Mouse (Mus musculus): ENCODE data around the gene Med8. TPM values are rescaled to one million over a fixed set of nuclear protein-coding genes. Genes with fewer than 3 reads are reported as not detected.

Med8 gene
- polyA plus RNA-seq, 1 experiment from 2014 or later: 100 TPM

DNA sequence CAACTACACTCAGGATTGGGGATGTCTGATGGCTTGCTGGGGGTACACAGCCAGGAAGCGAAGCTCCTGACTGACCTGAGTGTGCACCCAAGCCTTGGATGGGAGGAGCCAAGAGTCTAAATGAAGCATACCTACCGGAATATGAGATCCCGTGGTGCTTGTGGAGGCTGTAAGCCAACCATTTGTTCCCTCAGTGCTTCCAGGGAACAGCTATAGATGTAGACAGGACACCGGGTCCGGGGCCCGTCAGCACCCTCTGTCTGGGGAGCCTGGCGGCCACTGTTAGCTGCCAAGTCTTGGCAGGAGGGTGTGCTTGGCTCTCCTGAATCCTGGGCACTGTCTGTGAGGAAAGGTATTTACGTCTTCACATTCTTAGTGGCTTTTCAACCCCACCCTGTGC lies 21.8 kb upstream of the Med8 start:
- Histone ChIP-seq H3K36me3 (peaks cover 99% of the 10 kb centered on the region), H3K4me2 (no peak overlapping the region), H3K27me3 (no peaks in the 10 kb centered on the region), H3K4me1 (no peaks in the 10 kb centered on the region), H3K27ac (no peak overlapping the region), H3K9me3 (replicated peaks) (no peaks in the 10 kb centered on the region), H3K4me3 (replicated peaks) (no peak overlapping the region), H3K9ac (no peak overlapping the region)
- WGBS: 93% methylated on average over 8 of the region's 8 CpGs
- no peak for ATAC-seq (replicated peaks; ENCODE audit: low FRiP score)

DNA sequence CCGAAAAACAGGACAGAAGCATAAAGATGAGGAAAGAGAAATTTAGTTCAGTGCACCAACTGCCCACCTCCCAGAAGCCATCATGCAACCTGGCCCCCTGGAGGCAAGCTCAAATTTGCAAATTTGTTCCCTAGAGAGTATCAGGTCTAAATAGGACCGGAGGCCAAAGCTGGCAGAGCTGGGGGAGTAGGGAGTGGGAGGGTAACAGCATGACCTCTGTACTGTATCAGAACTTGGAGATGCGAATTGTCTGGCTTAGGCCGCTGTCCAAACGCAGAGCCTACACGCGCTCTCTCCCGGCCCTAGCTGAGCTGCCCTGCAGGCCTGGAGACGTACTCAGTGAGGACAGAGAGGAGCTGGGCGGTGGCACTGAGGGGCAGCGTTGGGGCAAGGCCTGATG lies 19.0 kb upstream of the Med8 start:
- Histone ChIP-seq H3K4me1 (no peaks in the 10 kb centered on the region), H3K4me3 (replicated peaks) (no peak overlapping the region), H3K36me3 (peaks cover 100% of the 10 kb centered on the region), H3K27ac (no peak overlapping the region), H3K9me3 (replicated peaks) (no peaks in the 10 kb centered on the region), H3K9ac (no peak overlapping the region), H3K4me2 (no peak overlapping the region), H3K27me3 (no peaks in the 10 kb centered on the region)
- no peak for ATAC-seq (replicated peaks; ENCODE audit: low FRiP score)
- 88% methylated on average over 11 of the region's 11 CpGs for WGBS

DNA sequence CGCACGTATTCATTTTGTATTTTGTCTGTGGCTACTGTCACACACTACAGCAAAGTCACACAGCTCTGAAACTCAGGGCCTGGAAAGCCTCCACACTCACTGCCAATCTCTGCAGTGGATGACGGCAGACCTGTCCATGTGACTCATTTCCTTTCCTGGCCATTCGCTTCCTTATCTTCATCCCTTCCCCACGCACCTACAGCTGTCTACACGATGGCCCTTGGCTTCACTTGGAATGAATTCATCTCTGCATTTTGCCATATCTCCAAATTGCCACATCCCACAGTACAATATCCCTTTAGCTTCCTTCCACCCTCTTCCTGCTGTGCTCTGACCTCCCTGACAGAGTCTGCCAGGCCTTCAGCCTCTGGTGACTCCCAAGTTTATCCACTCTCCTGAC lies 14.6 kb upstream of the Med8 start:
- no peak overlapping the region for H3K4me3 ChIP-seq (replicated peaks)
- H3K27me3 ChIP-seq: no peaks in the 10 kb centered on the region
- ATAC-seq (replicated peaks; ENCODE audit: low FRiP score): no peak
- peaks cover 97% of the 10 kb centered on the region for H3K36me3 ChIP-seq
- no peaks in the 10 kb centered on the region for H3K9me3 ChIP-seq (replicated peaks)
- 90% methylated on average over 6 of the region's 6 CpGs for WGBS
- no peaks in the 10 kb centered on the region for H3K4me1 ChIP-seq
- no peak overlapping the region for H3K4me2 ChIP-seq
- no peak overlapping the region for H3K9ac ChIP-seq
- H3K27ac ChIP-seq: no peak overlapping the region

DNA sequence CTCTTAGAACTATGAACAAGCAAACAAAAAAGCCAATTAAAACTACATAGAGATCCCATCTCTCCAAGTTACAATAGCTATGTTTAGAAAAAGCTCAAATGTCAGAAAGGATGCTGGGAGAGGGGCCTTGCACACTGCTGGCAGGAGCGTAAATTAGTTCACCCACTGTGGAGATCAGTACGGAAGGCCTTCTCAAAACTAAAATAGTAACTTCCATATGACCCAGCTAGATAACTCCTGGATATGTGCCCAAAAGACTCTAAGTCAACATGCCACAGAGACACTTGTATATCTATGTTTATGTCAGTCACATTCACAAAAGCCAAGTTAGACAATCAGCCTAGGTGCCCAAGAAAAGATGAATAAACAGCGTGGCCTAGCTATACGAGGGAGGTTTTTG lies 13.8 kb upstream of the Med8 start:
- Histone ChIP-seq H3K9ac (no peak overlapping the region), H3K4me1 (no peaks in the 10 kb centered on the region), H3K27ac (no peak overlapping the region), H3K9me3 (replicated peaks) (no peaks in the 10 kb centered on the region), H3K4me2 (no peak overlapping the region), H3K4me3 (replicated peaks) (no peak overlapping the region), H3K36me3 (peaks cover 97% of the 10 kb centered on the region), H3K27me3 (no peaks in the 10 kb centered on the region)
- ATAC-seq (replicated peaks; ENCODE audit: low FRiP score): no peak
- WGBS: 74% methylated on average over 4 of the region's 4 CpGs

- Histone ChIP-seq H3K4me3 (replicated peaks) (no peak overlapping the region), H3K9ac (no peak overlapping the region), H3K27me3 (no peaks in the 10 kb centered on the region), H3K27ac (no peak overlapping the region), H3K36me3 (peaks cover 97% of the 10 kb centered on the region), H3K9me3 (replicated peaks) (no peaks in the 10 kb centered on the region), H3K4me1 (no peaks in the 10 kb centered on the region), H3K4me2 (no peak overlapping the region)
- ATAC-seq (replicated peaks; ENCODE audit: low FRiP score): no peak
- 64% methylated on average over 3 of the region's 3 CpGs for WGBS
Measured at GRCm38 (mm10) chr4:118396433-118396832, 12.7 kb upstream of the Med8 start.

DNA sequence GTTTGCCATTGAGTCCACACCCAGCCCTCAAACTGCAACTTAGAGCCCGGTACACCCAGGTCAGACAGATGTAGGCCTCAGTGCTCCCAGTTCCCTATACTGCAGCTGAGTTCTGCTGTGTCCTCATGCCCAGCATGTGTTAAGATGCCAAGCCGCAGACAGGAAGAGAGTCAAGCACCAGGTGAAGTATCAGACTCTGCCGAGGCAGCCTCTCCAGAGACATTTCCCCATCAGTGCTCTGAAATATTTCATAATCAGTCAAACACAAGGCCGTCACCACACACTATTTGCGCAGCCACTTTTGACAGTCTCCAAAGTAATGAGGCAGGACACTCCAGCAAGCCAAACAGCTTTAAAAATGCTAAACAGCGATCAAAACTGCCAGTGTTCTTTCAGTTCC lies 10.7 kb upstream of the Med8 start:
- no peaks in the 10 kb centered on the region for H3K4me1 ChIP-seq
- peaks cover 96% of the 10 kb centered on the region for H3K36me3 ChIP-seq
- no peak overlapping the region for H3K27ac ChIP-seq
- H3K4me2 ChIP-seq: no peak overlapping the region
- H3K9me3 ChIP-seq (replicated peaks): no peaks in the 10 kb centered on the region
- 93% methylated on average over 6 of the region's 6 CpGs for WGBS
- no peak overlapping the region for H3K4me3 ChIP-seq (replicated peaks)
- no peak for ATAC-seq (replicated peaks; ENCODE audit: low FRiP score)
- no peak overlapping the region for H3K9ac ChIP-seq
- H3K27me3 ChIP-seq: no peaks in the 10 kb centered on the region

GRCm38 (mm10) chr4:118401421-118401820 lies 7.7 kb upstream of the Med8 start:
- H3K36me3 ChIP-seq: peaks cover 81% of the 10 kb centered on the region

DNA sequence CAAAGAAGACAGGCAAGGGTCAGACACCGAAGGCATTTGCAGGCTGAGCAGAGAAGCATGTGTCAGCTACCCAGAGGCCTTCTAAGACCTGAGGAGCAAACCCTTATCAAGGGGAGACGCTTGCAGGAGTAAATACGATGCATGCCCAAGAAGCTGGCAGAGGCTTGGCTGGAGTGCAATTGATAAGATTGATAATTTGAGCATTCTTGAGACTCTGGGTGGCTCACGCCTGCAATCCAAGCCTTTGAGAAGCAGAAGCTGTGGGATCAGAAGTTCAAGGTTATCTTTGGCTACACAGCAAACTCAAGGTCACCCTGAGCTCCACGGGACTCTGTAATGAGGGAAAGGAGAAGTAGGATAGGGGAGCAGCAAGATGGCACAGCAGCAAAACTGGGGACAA lies 7.2 kb upstream of the Med8 start:
- no peaks in the 10 kb centered on the region for H3K4me1 ChIP-seq
- no peak for ATAC-seq (replicated peaks; ENCODE audit: low FRiP score)
- no peaks in the 10 kb centered on the region for H3K9me3 ChIP-seq (replicated peaks)
- WGBS: 81% methylated on average over 5 of the region's 5 CpGs
- H3K27ac ChIP-seq: no peak overlapping the region
- no peak overlapping the region for H3K4me3 ChIP-seq (replicated peaks)
- peaks cover 76% of the 10 kb centered on the region for H3K36me3 ChIP-seq
- H3K9ac ChIP-seq: no peak overlapping the region
- H3K4me2 ChIP-seq: no peak overlapping the region
- no peaks in the 10 kb centered on the region for H3K27me3 ChIP-seq

More at GRCm38 (mm10) chr4:118401421-118401820, 7.7 kb upstream of the Med8 start:
- H3K9me3 ChIP-seq (replicated peaks): no peaks in the 10 kb centered on the region
- no peak overlapping the region for H3K9ac ChIP-seq
- no peak overlapping the region for H3K4me2 ChIP-seq
- no peak overlapping the region for H3K27ac ChIP-seq
- H3K4me3 ChIP-seq (replicated peaks): no peak overlapping the region
- no peak for ATAC-seq (replicated peaks; ENCODE audit: low FRiP score)
- H3K27me3 ChIP-seq: no peaks in the 10 kb centered on the region
- H3K4me1 ChIP-seq: no peaks in the 10 kb centered on the region
- 86% methylated on average over 3 of the region's 3 CpGs for WGBS

- Histone ChIP-seq H3K4me1 (no peaks in the 10 kb centered on the region; the same call in 1 of the 2 replicates), H3K9me3 (replicated peaks) (no peaks in the 10 kb centered on the region), H3K27ac (no peak overlapping the region), H3K36me3 (peaks cover 68% of the 10 kb centered on the region), H3K4me2 (no peak overlapping the region), H3K4me3 (replicated peaks) (no peak overlapping the region), H3K9ac (no peak overlapping the region), H3K27me3 (no peaks in the 10 kb centered on the region)
- no peak for ATAC-seq (replicated peaks; ENCODE audit: low FRiP score)
- 94% methylated on average over 12 of the region's 12 CpGs for WGBS
Measured at GRCm38 (mm10) chr4:118402701-118403100, 6.4 kb upstream of the Med8 start.

- peaks cover 20% of the 10 kb centered on the region for H3K4me1 ChIP-seq
- peaks cover 54% of the 10 kb centered on the region for H3K36me3 ChIP-seq
- no peak overlapping the region for H3K4me2 ChIP-seq
- H3K4me3 ChIP-seq (replicated peaks): no peak overlapping the region
- WGBS: 90% methylated on average over 5 of the region's 5 CpGs
- ATAC-seq (replicated peaks; ENCODE audit: low FRiP score): no peak
- no peak overlapping the region for H3K27ac ChIP-seq
- no peaks in the 10 kb centered on the region for H3K9me3 ChIP-seq (replicated peaks)
- no peak overlapping the region for H3K9ac ChIP-seq
- no peaks in the 10 kb centered on the region for H3K27me3 ChIP-seq
Measured at GRCm38 (mm10) chr4:118410871-118411270, 1.7 kb downstream of the Med8 start.

DNA sequence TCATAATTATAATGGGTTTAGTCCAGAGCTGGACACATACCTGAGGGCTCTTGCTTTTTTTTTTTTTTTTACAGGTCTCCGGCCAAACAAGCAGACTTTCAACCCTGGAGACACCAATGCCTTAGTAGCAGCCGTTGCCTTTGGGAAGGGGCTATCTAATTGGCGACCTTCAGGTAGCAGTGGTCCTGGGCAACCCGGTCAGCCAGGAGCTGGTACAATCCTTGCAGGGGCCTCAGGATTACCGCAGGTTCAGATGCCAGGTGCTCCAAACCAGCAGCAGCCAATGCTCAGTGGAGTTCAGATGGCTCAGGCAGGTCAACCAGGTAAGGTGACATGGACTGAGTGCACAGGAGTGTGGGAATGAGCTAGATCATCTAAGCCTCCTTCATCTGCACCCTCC lies 4.4 kb downstream of the Med8 start:
- Histone ChIP-seq H3K4me3 (replicated peaks) (no peak overlapping the region), H3K36me3 (peaks cover 80% of the 10 kb centered on the region), H3K27ac (no peak overlapping the region), H3K27me3 (no peaks in the 10 kb centered on the region), H3K4me1 (peaks cover 11% of the 10 kb centered on the region), H3K9ac (no peak overlapping the region), H3K4me2 (no peak overlapping the region), H3K9me3 (replicated peaks) (no peaks in the 10 kb centered on the region)
- no peak for ATAC-seq (replicated peaks; ENCODE audit: low FRiP score)
- 92% methylated on average over 5 of the region's 5 CpGs for WGBS

DNA sequence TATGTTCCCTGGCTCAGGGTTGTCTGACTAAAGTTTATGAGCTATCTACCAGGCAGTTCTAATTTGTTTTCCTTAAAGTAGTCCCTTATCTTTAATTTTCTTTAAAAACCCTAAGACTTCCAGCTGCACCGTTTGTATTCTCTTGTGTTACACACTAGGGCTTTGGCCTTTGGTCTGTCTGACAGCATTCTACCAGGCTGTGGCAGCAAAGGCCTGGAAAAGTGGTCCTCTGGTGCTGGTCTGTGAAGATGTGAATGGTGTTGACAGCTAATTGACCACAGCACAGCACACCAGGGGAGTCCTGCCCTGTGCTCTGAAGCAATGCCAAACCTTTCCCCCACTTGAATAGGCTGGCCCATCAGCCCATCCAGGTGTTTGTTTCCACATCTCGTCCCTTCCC lies 6.6 kb downstream of the Med8 start:
- H3K36me3 ChIP-seq: peaks cover 91% of the 10 kb centered on the region
- 86% methylated on average over 2 of the region's 2 CpGs for WGBS
- H3K4me3 ChIP-seq (replicated peaks): no peak overlapping the region

GRCm38 (mm10) chr4:118416329-118416728 lies 7.2 kb downstream of the Med8 start:
- no peaks in the 10 kb centered on the region for H3K27me3 ChIP-seq
- ATAC-seq (replicated peaks; ENCODE audit: low FRiP score): no peak
- H3K27ac ChIP-seq: no peak overlapping the region
- H3K4me2 ChIP-seq: no peak overlapping the region
- WGBS: 90% methylated on average over 5 of the region's 5 CpGs
- H3K36me3 ChIP-seq: peaks cover 91% of the 10 kb centered on the region
- no peaks in the 10 kb centered on the region for H3K9me3 ChIP-seq (replicated peaks)
- H3K4me3 ChIP-seq (replicated peaks): no peak overlapping the region
- no peak overlapping the region for H3K9ac ChIP-seq
- no peaks in the 10 kb centered on the region for H3K4me1 ChIP-seq

More for the DNA sequence above, 6.6 kb downstream of the Med8 start:
- Histone ChIP-seq H3K27ac (no peak overlapping the region), H3K4me2 (no peak overlapping the region), H3K9ac (no peak overlapping the region), H3K9me3 (replicated peaks) (no peaks in the 10 kb centered on the region), H3K27me3 (no peaks in the 10 kb centered on the region), H3K4me1 (no peaks in the 10 kb centered on the region)
- no peak for ATAC-seq (replicated peaks; ENCODE audit: low FRiP score)

Measured in kidney, embryonic 15.5 days (tissue).